Mouse (Mus musculus) left cerebral cortex, postnatal 36 days (tissue): Measurements from ENCODE around the gene Becn1. TPM values are rescaled to one million over a fixed set of nuclear protein-coding genes. Genes with fewer than 3 reads are reported as not detected.

ENCODE experiments used
- DNase-seq, 2 experiments: peaks; one replicate each; pipeline ENCODE4 v3.0.0; 2021 to 2022; ENCODE audit warnings: low spot score in 2 of 2, mixed read lengths in 1 of 2
- intact Hi-C: fragments of 180-260 bp; cut with DNase I; formaldehyde crosslinking; loops from one replicate; pipeline ENCODE4 v1.15.1; 2025
- total RNA-seq, 2 experiments: library from RNA; stranded (reverse); gene quantifications; 2 replicates each; pipeline ENCODE4 v1.2.3; 2021

Gene Becn1
- total RNA-seq, 2 experiments from 2014 or later, result 206 to 237 TPM

GRCm38 (mm10) chr11:101276319-101277070 lies 25.6 kb downstream of the Becn1 start:
- intact Hi-C loops, result no loop called here
- no peak for DNase-seq

- DNase-seq, result no peak
- intact Hi-C loops, result no loop called here
Measured at GRCm38 (mm10) chr11:101275309-101275708, 26.8 kb downstream of the Becn1 start.

DNA sequence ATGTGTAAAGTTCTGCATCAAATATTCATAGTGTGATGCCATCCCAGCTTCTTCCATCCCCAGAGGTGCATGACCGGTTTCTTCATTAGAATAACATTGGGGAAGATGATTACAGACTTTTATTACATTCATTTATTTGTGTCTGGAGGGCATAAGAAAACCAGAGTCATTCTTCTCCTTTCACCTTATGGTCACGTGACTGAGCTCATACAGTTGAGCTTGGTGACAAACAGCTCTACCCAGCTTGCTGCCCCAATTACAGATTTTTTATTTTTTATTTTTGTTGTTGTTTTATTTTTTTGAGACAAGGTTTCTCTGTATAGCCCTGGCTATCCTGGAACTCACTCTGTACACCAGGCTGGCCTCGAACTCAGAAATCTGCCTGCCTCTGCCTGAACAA lies 29.6 kb downstream of the Becn1 start:
- intact Hi-C loops, result no loop called here
- no peak for DNase-seq

DNA sequence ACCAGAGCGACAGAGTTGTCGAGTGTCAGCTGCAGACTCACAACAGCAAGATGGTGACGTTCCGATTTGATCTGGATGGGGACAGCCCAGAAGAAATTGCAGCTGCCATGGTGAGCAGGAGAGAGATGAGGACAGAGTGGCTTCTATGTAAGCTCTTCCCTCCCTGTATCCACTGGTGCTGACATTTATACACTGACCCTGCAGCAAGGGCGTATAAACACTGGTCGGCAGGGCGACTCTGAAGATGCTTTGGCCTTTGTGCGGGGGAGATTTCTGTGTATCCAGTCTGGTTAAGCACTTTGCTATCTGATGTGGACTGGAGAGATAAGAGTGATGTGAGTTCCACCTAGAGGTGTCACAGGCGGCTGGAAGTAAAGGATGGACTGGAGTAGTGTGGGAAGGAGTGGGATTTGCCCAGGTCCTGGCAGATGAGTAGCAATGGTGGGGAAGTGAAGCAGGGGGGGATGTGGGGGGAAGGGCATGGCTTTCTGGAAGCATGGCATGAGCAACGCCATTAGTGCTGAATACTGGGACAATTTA lies 32.4 kb downstream of the Becn1 start:
- no peak for DNase-seq
- intact Hi-C loops, result no loop called here

DNA sequence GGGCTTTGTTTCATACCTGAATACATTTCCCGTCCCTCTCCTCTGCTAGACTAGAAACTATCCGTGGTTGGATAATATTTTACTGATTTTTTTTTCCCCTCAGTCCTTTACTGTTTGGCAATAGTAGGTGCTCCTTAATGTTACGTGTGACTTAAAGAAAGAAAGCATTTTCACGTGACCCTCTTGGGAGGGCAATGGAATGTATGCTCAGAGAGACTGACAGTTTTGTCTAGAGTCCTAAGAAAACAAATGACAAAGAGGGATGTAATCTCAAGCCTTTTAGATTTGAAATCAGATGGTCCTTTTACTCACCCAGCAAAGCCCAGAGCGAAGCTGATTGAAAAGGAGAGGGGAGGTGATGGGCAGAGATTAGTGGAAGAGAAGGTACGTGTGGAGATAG lies 36.2 kb downstream of the Becn1 start:
- no peak for DNase-seq
- intact Hi-C loops, result no loop called here

- intact Hi-C loops, result no loop called here
- no peak for DNase-seq
Measured at GRCm38 (mm10) chr11:101264954-101265471, 37.1 kb downstream of the Becn1 start.

GRCm38 (mm10) chr11:101263989-101264280 lies 38.2 kb downstream of the Becn1 start:
- DNase-seq, result no peak
- intact Hi-C loops, result no loop called here

DNA sequence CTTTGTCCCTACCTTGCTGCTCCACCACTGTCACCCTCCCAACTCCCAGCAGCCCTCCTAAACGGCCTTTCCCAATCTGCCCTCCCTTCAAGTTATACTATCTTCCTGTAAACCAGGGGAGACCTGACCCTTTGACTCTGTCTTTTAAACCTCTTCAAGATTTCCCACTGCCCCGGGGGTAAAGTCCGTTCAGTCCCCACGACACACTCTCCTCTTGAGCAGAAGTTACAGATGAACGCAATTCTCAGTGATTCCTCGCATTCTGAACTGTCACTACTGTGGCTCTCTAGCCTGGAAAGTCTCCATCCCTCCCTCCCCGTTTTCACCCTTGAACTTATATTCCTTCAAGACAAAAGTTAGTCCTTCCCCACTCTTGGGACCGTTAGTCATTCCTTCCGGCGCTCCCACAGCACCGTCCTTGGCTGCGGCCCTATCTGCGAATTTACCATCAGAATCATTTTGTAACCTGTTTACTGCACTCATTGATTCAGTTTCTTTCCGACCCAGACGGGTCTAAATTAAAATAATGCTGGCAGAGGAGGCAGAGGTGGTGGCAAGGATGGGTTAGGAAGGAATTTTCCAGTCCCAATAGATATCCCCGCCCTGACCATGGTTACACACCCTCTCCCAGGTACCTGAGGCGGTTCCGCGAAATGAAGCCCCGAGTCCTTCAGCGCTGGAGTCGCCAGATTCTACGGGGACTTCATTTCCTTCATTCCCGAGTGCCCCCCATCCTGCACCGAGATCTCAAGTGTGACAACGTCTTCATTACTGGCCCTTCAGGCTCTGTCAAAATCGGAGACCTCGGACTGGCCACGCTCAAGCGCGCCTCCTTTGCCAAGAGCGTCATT lies 38.7 kb downstream of the Becn1 start:
- intact Hi-C loops, result no loop called here
- DNase-seq, result no peak

- intact Hi-C loops, result no loop called here
- DNase-seq, result no peak
Measured at GRCm38 (mm10) chr11:101262272-101262967, 39.7 kb downstream of the Becn1 start.

GRCm38 (mm10) chr11:101260826-101261380 lies 41.2 kb downstream of the Becn1 start:
- DNase-seq, result no peak
- intact Hi-C loops, result no loop called here

DNA sequence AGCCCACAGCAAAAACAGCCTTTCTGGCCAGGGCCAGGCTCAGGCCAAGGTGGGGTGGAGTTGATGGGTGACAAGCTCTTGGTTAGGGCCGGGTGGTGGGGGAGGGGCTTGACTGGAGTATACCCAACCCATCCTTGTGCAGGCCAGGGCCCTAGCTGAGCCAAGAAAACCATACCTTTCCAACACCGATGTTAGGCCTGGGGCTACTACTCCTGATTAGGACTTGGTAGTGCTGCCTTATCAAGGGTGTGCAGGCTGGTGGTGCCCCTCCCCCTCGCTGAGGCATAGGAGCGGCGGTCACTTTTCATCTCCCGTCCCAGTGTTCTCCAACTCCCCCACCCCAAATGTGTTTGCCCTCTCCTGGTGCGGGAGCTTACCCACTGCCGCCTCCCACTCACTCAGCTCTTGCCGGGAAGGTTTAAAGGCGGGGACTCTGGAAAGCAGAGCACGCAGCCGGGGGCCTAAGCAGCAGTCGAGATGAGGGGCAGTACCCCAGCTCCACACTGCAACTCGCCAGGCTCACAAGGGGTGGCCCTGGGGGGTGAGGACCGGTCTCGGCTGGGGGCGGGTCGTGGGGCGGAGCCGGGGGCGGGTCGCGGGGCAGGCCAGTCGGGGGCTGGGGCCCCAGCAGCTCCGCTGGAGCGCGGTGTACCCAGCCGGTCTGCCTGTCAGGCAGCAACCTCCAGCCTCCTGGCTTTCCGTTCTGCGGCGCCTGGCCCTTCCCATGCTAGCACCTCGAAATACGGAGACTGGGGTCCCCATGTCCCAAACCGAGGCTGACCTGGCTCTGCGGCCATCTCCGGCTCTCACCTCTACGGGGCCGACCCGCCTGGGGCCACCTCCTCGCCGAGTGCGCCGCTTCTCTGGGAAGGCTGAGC lies 41.9 kb downstream of the Becn1 start, which contains the start of gene Wnk4:
Wnk4 (plus strand) TSS at position 620 of the 878 bp plus-strand sequence.
- no peak for DNase-seq
- intact Hi-C loops, result no loop called here

GRCm38 (mm10) chr11:101259261-101259712 lies 42.8 kb downstream of the Becn1 start:
- intact Hi-C loops, result no loop called here
- peak; percentile 78 to 80 for DNase-seq

- intact Hi-C loops, result no loop called here
- no peak for DNase-seq
Measured at GRCm38 (mm10) chr11:101255826-101256775, 46.0 kb downstream of the Becn1 start.

GRCm38 (mm10) chr11:101253613-101254389 lies 48.3 kb downstream of the Becn1 start, which contains the start of gene Vps25:
Vps25 (plus strand) TSS chr11:101253707.
- peak; percentile 84 to 86 for DNase-seq
- intact Hi-C loops, result loop anchor here (5.0 kb wide), 1 partner anchor 48 kb away; the partner anchor contains the start of gene Becn1

- intact Hi-C loops, result loop anchor here (5.0 kb wide), 1 partner anchor 49 kb away; the partner anchor contains the start of gene Becn1
Measured at GRCm38 (mm10) chr11:101252941-101253340, 49.1 kb downstream of the Becn1 start.

DNA sequence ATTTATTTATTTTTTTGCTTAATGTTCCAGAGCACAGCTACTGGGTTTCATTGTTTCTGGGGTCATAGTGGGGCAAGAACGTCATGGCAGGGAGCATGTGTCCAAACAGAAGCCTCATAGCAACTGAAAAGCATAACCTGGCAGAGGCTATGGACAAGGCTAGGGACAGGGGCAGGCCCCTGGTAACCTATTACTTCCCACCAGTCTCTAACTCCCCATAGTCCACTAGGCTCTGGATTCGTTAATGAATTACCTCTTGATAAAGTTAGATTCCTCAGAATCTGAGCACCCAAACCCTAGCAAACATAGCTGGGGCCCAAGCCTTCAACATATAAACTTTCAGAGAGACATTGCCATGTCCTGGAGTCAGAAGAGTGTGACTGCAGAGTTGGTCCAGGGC lies 51.1 kb downstream of the Becn1 start:
- intact Hi-C loops, result loop anchor here (5.0 kb wide), 1 partner anchor 51 kb away; the partner anchor contains the start of gene Becn1
- DNase-seq, result no peak

More at GRCm38 (mm10) chr11:101252941-101253340, 49.1 kb downstream of the Becn1 start:
- no peak for DNase-seq
